Mouse (Mus musculus) Muller cell, postnatal 12 days (primary cell): ENCODE results near the gene Aff4.

Experiments
- DNase-seq: peaks from one replicate; pipeline ENCODE4 v3.0.0-alpha.2; 2015; ENCODE audit errors: inconsistent ontology term

The Aff4 gene

DNA sequence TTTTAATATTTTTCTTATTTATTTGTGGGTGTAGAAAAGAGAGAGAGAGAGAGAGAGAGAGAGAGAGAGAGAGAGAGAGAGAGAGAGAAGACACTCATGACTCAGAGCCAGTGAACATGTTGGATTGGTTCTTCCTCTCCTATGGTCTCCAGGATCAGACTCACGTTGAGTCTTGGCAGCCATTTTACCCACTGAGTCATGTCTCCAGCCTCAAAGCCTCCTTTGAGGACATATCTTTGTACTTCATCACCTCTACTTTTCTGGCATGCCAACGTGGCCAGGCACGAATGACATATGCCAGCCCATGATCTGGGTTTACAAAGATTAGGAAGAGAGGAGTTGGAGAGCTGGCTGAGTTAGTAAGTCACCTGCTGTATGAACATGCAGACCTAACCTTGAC lies 109.6 kb downstream of the Aff4 start:
- peak; percentile 48 for DNase-seq

DNA sequence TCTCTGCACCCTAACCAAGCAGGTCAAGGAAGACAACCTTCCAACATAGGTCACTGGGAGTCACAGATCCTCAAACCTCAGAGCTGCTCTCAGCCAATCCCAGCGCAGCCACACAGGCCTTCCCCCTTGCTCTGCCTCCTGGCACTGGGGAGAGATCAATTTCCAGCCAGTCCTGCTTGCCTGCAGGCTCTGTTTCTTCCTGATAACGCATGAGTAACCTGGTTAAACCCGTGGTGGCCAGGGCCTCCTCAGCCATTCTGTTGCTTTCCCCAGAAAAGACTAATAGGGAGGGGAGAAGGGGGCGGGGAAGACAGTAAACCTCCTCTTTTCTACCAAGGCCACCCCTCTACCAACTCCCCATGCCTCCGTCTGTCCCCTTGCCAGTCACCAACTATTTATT lies 111.1 kb downstream of the Aff4 start:
- DNase-seq, result no peak

DNA sequence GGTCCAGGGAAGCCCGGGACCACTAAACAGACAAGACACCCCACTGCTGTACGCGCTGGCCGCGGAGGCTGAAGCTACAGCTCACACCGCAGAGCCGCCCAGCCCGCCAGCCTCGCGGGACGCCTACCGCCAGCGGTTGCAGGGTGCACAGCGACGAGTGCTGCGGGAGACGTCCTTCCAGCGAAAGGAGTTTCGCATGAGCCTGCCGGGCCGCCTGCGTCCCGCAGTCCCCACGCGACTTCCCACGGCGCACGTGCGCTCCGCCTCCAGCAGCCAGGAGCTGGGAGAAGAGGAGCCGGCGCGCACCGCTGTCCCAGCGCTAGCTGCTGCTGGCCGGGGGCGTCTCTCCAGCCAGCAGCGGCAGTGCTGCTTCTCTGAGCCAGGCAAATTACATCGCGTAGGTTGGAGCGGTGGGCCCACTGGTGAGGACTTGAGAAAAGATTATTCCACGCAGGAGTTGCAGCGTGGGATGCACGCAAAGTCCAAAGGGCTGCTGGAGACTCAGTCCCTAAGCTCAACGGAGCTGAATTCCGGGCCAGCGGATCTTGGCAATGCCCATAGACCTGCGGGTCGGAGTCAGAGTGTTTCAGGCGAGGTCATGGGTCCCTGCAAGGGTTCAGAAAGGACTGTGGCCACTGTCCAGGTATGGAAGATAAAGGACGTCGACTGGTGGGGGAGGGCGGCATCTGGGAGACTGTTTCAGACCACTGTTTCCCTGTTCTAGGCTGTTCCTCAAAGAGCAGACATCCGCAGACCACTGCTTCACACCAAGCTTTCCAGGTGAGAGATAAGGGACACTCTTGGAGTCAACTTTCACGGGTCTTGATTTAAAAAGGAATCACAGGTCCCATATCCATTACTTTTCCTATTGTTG lies 113.2 kb downstream of the Aff4 start:
- no peak for DNase-seq

DNA sequence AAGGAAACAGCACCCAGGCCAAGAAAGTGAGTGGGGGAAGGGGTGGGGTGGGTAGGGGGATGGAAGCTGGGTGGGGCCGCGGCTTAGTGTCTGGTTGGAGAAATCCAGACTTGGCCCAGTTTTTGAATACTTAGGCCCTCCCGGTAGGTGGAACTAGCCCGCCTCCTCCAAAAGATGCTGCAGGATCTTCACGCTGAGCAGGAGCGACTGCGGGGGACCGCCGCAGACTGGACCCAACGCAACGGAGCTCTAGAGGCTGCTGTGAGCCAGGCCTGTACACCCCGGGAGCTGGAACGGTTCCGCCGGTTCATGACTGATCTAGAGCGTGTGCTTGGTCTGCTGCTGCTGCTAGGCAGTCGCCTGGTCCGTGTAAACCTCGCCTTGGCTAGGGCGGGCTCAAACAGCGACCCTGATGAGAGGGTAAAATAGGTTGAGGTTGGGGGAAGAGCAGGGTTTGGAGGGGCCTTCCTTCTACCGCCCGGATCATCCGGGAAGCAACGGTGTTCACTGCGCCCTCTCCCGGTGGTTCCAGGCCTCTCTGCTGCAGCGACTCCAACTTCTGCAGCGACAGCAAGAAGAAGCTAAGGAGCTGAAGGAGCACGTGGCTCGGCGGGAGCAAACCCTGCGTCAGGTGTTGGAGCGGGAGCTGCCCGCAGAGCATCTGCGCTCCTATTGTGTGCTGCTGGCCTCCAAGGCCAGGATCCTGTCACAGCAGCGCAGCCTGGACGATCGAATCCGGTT lies 115.8 kb downstream of the Aff4 start:
- peak; percentile 61 for DNase-seq

DNA sequence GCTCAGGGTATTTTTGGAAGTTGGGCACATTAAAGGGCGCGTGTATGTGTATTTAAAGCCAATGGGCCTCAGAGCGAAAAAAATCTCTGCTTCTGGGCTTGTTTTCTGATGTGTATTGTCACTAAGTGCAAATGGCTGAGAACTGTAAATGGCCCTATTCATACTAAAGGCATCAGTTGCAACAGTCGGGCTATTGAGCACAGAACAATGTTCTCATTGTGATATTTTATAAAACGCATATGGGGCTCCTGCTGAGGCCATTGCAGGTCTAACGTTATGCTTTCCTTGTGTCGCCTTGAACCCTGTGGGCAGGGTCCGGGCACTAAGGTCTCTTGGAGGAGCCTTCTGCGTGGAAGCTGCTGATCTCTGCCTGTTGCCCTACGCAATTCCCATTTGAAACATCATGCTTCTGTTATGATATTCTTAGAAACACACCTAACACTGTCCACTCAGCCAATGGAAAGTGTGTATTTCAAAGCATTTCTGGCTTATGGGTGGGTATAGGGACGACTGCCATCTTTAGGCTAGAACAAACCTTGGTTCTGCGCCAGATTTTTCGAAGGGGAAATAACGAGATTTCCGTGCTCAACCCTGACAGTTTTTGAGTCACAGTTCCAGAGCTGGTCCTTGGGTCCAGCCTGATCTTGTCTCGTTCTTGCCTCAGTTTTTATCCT lies 118.8 kb downstream of the Aff4 start:
- no peak for DNase-seq

DNA sequence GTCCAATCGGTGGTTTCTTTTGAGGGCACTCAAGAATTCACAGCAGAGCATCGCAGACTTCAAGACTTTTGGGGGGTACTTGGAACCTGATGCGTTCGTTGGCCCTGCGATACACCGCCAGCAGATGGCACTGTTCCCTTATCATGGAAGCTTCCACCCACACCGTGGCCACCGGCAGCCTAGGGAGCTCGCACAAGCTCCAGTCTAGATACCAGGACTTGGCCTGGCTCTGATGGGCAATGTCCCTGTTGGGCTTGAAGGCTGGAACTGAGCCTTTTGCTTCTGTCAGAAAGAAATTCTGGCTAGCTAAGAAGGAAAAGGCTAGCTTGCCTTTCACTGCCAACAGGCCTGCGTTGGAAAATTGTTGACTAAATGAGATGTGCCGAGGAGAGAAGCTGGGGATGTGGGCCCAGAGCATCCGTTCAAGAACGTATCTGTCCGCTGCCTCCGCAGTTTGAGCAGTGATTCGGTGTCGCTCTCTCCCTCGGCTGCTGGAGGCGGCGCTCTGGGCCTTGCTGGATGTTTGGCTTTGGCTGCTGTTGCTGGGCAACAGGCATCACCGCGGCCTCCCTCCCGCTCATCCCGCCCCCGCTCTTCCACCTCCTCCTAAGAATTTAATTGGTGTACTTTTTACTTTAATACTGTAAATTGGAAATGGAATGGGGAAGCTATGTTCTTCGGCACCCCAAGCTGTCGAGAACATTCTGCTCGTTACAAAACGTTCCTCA lies 119.5 kb downstream of the Aff4 start, which contains the start of gene Gm9837:
Gene Gm9837, minus strand, starts transcription at position 512 of the 728 bp plus-strand sequence.
- peak; percentile 92 for DNase-seq
